Mouse (Mus musculus) lung, postnatal 0 days (tissue): Measurements from ENCODE around the gene Meiob. TPM values are rescaled to one million over a fixed set of nuclear protein-coding genes. Genes with fewer than 3 reads are reported as not detected.

Experiments used
- ATAC-seq: fragments of 200-750 bp; cut with Nextera tagmentation; 2 replicates; pipeline ENCODE4 v1.8.0; 2017; ENCODE audit warnings: moderate library complexity
- DNase-seq: peaks from one replicate; pipeline ENCODE4 v3.0.0-alpha.2; 2016; ENCODE audit warnings: low spot score
- H3K27ac ChIP-seq: fragments of 300-500 bp; sonication (generic); 2 replicates; pipeline ENCODE4 v1.5.1; 2014; ENCODE audit warnings: antibody characterized with exemption, mild to moderate bottlenecking, low read length, mixed read lengths
- H3K27me3 ChIP-seq: fragments of 300-500 bp; sonication (generic); replicated peaks from 2 replicates; pipeline ENCODE4 v1.6.1; 2014; ENCODE audit warnings: low read length, mixed read lengths; ENCODE audit not compliant: insufficient read depth
- H3K36me3 ChIP-seq: fragments of 300-500 bp; sonication (generic); 2 replicates; pipeline ENCODE4 v1.6.1; 2014; ENCODE audit warnings: low read length, mixed read lengths; ENCODE audit not compliant: insufficient read depth
- H3K4me1 ChIP-seq: fragments of 300-500 bp; sonication (generic); 2 replicates; pipeline ENCODE4 v1.6.1; 2014; ENCODE audit warnings: antibody characterized with exemption, low read depth, low read length, mixed read lengths; ENCODE audit not compliant: insufficient read depth
- H3K4me2 ChIP-seq: fragments of 300-500 bp; sonication (generic); replicated peaks from 2 replicates; pipeline ENCODE4 v1.6.1; 2014; ENCODE audit warnings: low read depth, mild to moderate bottlenecking, low read length, moderate library complexity, mixed read lengths
- H3K4me3 ChIP-seq: fragments of 300-500 bp; sonication (generic); 2 replicates; pipeline ENCODE4 v1.5.1; 2014; ENCODE audit warnings: low read depth, low read length
- H3K9ac ChIP-seq: fragments of 300-500 bp; sonication (generic); replicated peaks from 2 replicates; pipeline ENCODE4 v1.6.1; 2014; ENCODE audit warnings: low read depth, mild to moderate bottlenecking
- H3K9me3 ChIP-seq: fragments of 300-500 bp; sonication (generic); 2 replicates; pipeline ENCODE4 v1.6.1; 2016; ENCODE audit warnings: low read length, mixed read lengths
- CTCF ChIP-seq: IDR thresholded peaks from 2 replicates; pipeline ENCODE4 v1.5.1; 2016; ENCODE audit warnings: antibody characterized with exemption, mild to moderate bottlenecking
- EP300 ChIP-seq: IDR thresholded peaks from 2 replicates; pipeline ENCODE4 v1.6.1; 2016; ENCODE audit warnings: antibody characterized with exemption, mild to moderate bottlenecking, control low read depth
- WGBS: fragments of 180-500 bp; shearing (Covaris S2); extraction: QIAGEN DNeasy Blood & Tissue Kit; methylation state at CpG from one replicate; pipeline ENCODE4 v1.1.7; 2014; 5-methylcytosine and 5-hydroxymethylcytosine counted together
- polyA plus RNA-seq: library from polyadenylated mRNA; unstranded; fragments of >200 nt; fragmentation: Nextera tagmentation; extraction: Ambion mirVana; gene quantifications from 2 replicates; pipeline ENCODE4 v1.2.1, GENCODE M21; 2015

The Meiob gene
- polyA plus RNA-seq, 1 experiment from 2014 or later, result not detected

DNA sequence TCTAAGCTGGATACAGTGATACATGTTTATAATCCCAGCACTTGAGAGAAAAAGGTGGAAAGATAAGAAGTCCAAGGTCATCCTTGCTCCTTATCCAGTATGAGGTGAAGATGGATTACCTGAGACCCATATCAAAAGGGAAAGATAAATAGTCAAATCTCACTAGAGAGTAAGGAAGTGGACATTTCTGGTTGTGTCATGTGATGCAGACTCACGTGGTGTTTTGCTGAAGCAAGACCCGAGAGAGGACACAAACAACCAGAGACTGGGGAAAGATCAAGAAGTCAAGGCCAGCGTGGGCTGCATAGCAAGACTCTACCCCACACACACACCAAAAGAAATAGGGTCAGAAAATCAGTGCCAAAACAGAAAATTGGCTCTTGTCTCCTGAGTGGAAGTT is 7.1 kb upstream of the Meiob start:
- Histone ChIP-seq H3K9me3 (no peaks in the 10 kb centered on the region), H3K9ac (no peak overlapping the region), H3K4me2 (no peak overlapping the region), H3K36me3 (no peaks in the 10 kb centered on the region), H3K27me3 (no peaks in the 10 kb centered on the region; the same call in 1 of the 2 replicates), H3K4me3 (no peak overlapping the region), H3K4me1 (no peaks in the 10 kb centered on the region), H3K27ac (no peak overlapping the region)
- no peak for TF ChIP-seq CTCF
- WGBS, result 44% methylated on average over 3 of the region's 3 CpGs
- DNase-seq (no peak), ATAC-seq (no peak)

GRCm38 (mm10) chr17:24798229-24798628 is 5.9 kb upstream of the Meiob start:
- ATAC-seq (no peak), DNase-seq (no peak)
- Histone ChIP-seq H3K36me3 (no peaks in the 10 kb centered on the region), H3K9ac (no peak overlapping the region), H3K27me3 (no peaks in the 10 kb centered on the region), H3K27ac (no peak overlapping the region), H3K4me3 (no peak overlapping the region), H3K9me3 (no peaks in the 10 kb centered on the region), H3K4me2 (no peak overlapping the region), H3K4me1 (no peaks in the 10 kb centered on the region)
- no peak for TF ChIP-seq CTCF
- TF ChIP-seq EP300, result no peak
- 61% methylated on average over 9 of the region's 9 CpGs for WGBS

GRCm38 (mm10) chr17:24799476-24799875 is 4.6 kb upstream of the Meiob start:
- H3K27ac ChIP-seq, result no peak overlapping the region
- peaks cover 4% of the 10 kb centered on the region; the same call in 1 of the 2 replicates for H3K4me1 ChIP-seq
- ATAC-seq, result no peak
- no peak for TF ChIP-seq EP300
- TF ChIP-seq CTCF, result no peak
- 89% methylated on average over 4 of the region's 4 CpGs for WGBS
- H3K4me2 ChIP-seq, result no peak overlapping the region
- no peak overlapping the region for H3K9ac ChIP-seq
- no peak for DNase-seq
- no peaks in the 10 kb centered on the region for H3K9me3 ChIP-seq
- H3K4me3 ChIP-seq, result no peak overlapping the region
- H3K36me3 ChIP-seq, result no peaks in the 10 kb centered on the region
- peaks cover 9% of the 10 kb centered on the region; the same call in 1 of the 2 replicates for H3K27me3 ChIP-seq

GRCm38 (mm10) chr17:24800524-24800923 is 3.6 kb upstream of the Meiob start:
- TF ChIP-seq EP300, result no peak
- H3K27ac ChIP-seq, result no peak overlapping the region
- ATAC-seq, result no peak
- 47% methylated on average over 3 of the region's 3 CpGs for WGBS
- H3K9ac ChIP-seq, result no peak overlapping the region
- no peak for DNase-seq
- H3K27me3 ChIP-seq, result peaks cover 11% of the 10 kb centered on the region
- no peak overlapping the region for H3K4me3 ChIP-seq
- H3K4me2 ChIP-seq, result no peak overlapping the region
- peaks cover 4% of the 10 kb centered on the region; the same call in 1 of the 2 replicates for H3K4me1 ChIP-seq
- no peaks in the 10 kb centered on the region for H3K36me3 ChIP-seq
- H3K9me3 ChIP-seq, result no peaks in the 10 kb centered on the region

- Histone ChIP-seq H3K27me3 (no peaks in the 10 kb centered on the region), H3K4me3 (no peak overlapping the region), H3K27ac (no peak overlapping the region), H3K9me3 (no peaks in the 10 kb centered on the region), H3K9ac (no peak overlapping the region), H3K4me1 (no peaks in the 10 kb centered on the region), H3K36me3 (no peaks in the 10 kb centered on the region), H3K4me2 (no peak overlapping the region)
- TF ChIP-seq EP300, result no peak
- TF ChIP-seq CTCF, result no peak
- DNase-seq, result no peak
- 68% methylated on average over 3 of the region's 3 CpGs for WGBS
- ATAC-seq, result no peak
These were observed 7.1 kb downstream of the Meiob start for GRCm38 (mm10) chr17:24811211-24811610.

- TF ChIP-seq CTCF (no peak), EP300 (no peak)
- Histone ChIP-seq H3K36me3 (no peaks in the 10 kb centered on the region), H3K4me3 (no peak overlapping the region), H3K27ac (no peak overlapping the region), H3K27me3 (no peaks in the 10 kb centered on the region), H3K9me3 (no peaks in the 10 kb centered on the region), H3K4me1 (no peaks in the 10 kb centered on the region), H3K9ac (no peak overlapping the region), H3K4me2 (no peak overlapping the region)
- DNase-seq, result no peak
- 28% methylated on average over 2 of the region's 2 CpGs for WGBS
- ATAC-seq, result no peak
These were observed 8.1 kb downstream of the Meiob start for GRCm38 (mm10) chr17:24812215-24812614.

GRCm38 (mm10) chr17:24815256-24815655 is 11.2 kb downstream of the Meiob start:
- WGBS, result 78% methylated on average over 5 of the region's 5 CpGs
- TF ChIP-seq EP300 (no peak), CTCF (no peak)
- Histone ChIP-seq H3K4me3 (no peak overlapping the region), H3K9me3 (no peaks in the 10 kb centered on the region), H3K36me3 (no peaks in the 10 kb centered on the region), H3K9ac (no peak overlapping the region), H3K4me1 (no peaks in the 10 kb centered on the region), H3K4me2 (no peak overlapping the region), H3K27me3 (no peaks in the 10 kb centered on the region), H3K27ac (no peak overlapping the region)
- ATAC-seq, result no peak
- no peak for DNase-seq
